Mouse (Mus musculus) cortical plate, adult 2 months (tissue): ENCODE results near the gene Rps6ka2.

Experiments
- CTCF ChIP-seq: fragments of 200-500 bp; IDR thresholded peaks from 2 replicates; pipeline ENCODE4 v1.5.1; 2011; ENCODE audit warnings: mild to moderate bottlenecking, control low read depth, low read length; ENCODE audit not compliant: insufficient read depth; ENCODE audit errors: extremely low read depth
- POLR2A ChIP-seq: fragments of 200-500 bp; IDR thresholded peaks from 2 replicates; pipeline ENCODE4 v1.6.1; 2011; ENCODE audit warnings: mild to moderate bottlenecking, low read length, control low read depth; ENCODE audit not compliant: insufficient read depth; ENCODE audit errors: extremely low read depth

DNA sequence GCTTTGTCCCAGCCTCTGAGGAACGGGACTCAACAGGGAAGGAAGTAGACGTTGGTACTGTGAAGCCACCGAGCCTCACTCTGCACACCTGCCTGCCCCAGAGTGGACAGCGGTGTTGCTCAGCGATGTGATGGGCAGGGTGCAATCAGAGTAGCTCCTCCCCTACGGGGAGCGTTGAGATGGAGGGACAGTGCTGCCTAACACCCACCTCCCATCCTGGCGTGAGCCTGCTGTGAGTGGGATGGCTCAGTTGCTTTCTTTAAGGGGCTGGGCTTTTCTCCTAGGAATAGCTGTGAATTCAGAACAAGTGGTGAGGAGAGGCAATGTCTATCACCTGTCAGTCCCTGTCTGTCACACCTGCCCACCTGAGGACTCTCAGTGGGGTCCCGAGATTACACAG is 12.3 kb downstream of the Rps6ka2 start:
- TF ChIP-seq POLR2A (no peak), CTCF (no peak)
